Mouse (Mus musculus): ENCODE measurements around the gene Slit3.

Slit3 gene

DNA sequence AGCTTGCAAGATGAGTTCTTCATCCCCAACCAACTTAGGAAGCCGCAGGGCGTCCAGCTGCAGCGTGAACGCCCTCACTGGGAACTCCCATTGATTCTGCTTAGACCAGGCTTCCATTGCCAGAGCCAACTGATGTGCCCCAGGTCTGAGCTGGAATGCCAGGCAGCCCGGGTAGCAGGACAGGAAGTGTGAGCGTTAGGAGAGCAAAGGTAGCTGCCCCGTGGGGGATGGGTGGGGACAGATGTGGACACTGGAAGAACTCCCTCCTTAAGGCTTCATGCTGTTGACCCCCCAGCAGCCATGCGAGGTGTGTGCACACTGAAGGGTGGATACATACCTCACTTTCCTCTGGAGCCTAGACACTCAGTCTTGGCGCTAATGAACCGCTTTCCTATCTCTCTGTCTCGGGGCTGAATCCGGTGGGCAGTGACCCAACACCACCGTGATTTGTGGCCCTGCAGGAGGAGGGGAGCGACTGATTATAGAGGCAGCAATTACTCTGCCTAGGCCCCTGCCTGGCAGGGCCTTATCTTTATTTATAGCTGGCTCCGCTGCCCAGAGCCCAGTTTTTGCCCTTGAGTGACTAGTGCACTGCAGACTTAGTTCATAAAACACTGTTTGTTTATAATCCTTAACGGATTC, 157.2 kb downstream of the Slit3 start:
- DNase-seq = no peak

DNA sequence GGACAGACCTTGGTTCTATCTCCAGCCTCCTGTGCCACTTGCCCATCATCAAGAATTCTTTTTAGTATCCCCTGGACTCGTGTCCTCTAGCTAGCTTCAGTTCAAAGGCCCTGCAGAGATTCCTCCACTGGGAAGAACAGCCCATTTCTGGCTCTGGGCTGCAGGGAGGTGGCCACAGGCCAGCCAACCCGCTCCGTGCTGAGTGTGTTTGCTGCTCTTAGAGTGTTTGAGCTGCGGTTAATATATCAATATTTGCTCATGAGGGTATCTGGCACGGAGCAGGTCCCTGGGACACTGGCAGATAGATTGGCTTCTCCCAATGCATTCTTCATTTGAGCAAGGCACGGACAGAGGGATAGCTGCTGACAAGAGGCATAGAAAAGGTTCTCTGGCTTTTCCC, 159.8 kb downstream of the Slit3 start:
- no peak for DNase-seq

DNA sequence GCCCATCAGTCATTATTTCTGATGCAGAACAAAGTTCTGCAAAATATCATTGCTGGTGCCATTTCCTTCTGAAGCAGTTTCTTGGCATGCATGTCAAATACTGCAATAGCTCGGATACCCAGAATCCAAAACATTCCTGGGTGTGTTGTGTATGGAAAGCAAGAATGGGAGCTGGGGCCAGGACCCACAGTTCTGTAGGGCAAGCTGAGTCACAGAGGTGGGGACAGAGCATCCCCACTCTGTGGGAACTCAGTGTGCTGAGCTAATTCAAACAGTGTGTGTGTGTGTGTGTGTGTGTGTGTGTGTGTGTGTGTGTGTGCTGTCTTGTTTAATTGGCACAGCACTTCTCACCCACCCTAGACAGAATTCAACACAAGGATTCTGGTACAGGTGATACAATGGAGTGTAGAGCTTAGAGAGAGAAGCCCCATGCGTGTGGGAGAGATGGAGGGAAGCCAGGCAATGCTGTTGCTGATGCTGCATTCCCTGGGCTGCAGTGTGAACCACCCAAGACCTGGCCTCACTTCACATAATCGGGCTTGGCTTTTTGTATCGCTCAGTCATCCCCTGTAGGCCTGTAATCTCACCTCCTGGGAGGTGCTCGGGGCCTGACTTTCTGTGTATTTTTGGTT, 161.1 kb downstream of the Slit3 start:
- DNase-seq = no peak

DNA sequence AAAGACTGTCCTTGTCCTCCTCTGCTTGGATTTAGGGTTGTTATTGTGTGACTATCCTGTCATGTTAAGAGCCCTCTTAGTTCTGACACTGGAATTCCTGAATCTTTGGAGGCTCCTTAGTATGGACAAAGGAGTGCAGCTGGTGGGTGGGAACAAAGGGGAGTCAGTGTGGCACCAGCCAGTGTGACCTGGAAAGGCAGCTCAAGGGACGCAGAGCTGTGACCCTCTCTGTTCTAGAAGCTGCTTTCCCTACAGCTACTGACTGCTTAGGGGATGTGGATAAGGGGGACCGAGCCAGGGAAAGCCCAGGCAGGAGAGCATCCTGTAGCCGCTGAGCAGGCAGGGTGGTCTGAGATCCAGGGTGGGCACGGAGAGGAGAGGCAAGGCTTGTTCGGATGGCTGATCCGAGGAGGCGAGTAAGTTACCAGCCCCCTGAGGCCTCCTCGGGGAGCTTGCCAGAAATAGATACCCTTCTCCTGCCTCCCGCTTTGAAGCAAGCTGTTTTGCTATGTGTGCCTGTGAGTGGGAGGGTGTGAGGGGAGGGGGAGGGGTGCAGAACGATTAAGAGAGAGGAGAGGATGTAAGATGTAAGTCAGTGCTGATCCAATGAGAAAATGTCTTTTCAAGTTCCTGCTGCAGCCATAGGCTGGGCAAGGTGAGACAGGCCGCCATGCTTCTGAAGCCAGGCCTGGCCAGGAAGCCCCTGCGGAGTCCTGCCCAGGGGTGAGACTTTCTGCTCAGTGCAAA, 162.0 kb downstream of the Slit3 start:
- DNase-seq = no peak

DNA sequence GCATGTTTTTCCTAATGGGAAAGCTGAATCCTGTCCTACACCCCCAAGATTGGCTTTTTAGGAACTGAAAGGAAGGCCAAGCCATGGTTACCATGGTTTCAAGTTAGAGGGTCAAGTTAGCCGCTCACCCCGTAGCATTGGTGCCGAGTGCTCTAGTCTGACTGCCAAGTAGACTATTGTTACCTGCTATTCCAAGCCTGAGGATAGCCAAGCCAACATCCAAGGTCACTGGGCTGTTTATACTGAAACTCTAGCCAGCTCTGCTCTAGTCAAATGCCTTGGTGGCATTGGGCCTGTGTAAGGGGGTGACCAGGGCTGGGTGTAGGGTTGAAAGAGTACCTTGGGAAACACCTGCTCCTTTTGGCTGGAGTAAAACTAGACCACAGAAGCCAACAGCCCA, 162.7 kb downstream of the Slit3 start:
- no peak for DNase-seq

DNA sequence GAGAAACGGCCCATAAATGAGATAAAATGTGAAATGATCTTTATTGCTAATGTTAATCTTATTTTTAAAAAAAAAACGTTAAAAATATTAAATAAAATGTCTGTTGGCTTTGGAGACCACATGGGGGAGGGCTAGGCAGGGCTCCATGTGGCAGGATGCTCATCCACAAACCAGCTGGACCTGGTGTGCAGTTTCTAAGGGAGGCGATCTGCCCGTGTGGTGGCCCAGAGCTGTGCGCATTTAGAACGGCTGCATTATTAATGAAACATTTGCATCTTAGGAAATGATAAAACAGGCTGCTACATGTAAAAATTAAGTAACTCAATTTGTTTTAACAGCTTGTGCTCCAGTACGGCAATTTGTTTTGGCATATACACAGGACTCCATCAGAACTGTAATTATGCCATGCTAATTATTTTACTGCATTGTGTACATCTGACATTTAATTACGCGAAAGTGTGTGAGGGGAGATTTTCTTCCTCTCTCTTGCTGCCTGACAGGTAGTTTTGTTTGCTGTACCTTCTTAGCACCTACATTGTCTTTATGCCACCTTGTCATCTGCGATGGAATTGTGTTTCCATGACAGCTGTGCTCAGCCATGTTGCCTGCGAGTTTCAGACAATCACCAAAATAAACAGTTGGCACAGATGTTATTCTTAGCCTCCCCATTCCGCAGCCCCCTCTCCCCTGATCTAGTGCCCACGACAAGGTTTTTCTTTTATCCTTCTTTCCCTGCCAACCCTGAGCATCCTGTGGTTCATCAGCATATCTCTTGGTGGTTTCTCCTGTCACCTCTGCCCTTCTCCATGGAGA, 165.8 kb downstream of the Slit3 start:
- DNase-seq = no peak

DNA sequence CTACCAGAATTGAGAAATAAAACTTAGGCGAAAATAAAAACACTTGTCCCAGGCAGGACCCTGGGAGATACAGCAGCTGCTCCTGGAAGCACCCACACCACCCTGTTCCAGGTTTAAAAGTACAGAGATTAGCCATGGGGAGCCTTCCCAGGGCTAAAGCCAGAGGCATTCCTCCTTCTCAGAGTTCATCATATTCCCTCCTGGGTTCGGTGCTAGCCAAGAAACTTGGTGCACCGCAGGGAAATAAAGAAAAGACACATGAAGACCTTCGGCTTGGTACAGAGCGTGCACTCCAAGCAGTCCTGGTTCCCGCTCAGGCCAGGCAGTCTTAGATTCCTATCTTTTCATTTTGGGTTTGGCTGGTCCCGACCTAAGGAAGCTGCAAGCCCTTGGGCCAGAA, 167.0 kb downstream of the Slit3 start:
- DNase-seq = no peak

DNA sequence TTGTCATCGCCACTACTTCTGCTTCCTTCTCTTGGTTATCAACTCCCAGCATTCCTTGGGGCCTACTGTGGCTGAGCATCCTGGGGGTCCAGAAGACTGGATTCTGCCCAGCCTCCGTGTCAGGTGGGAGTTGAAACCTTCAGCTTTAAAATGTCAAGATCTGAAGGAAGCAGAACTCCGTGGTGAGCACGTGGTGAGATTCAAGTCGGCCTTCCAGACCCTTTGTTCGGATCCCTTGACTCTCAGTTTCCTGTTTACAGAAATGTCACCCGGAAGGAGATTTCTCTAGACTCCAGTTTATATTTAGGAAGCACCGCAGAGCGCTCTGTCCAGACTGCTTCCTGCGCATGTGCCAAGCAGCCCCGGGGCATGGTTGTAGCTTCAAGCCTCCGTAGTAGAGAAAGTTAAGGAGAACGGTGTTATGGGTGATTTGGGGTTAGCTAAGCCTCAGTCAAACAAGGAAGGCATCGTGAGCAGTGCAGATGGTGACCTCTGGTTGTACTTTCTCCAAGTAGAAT, 167.8 kb downstream of the Slit3 start:
- no peak for DNase-seq

DNA sequence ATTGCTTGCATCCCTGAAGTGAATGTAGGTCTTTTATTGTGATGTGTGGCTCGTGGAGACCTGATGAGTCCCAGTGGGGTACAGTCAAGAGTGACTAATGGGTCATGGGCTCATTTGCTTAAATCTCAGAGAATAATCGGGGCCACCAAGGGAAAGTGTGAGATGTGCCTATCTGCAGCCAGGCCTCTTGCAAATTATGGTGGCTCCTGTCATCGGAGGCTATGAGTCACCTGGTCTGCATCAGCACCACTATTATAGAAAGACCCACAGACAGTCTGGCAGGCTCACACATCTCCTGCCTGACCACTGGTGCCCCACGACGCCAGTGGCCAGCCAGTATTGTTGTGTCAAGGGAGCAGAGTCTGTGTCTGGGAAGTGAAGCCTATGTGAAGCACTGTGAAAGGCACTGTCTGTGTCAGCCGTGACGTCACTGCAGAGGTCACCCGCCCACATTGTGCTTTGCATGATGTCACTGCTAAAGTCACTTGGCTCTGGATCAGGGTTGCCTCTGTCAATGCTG, 171.3 kb downstream of the Slit3 start:
- DNase-seq = no peak

DNA sequence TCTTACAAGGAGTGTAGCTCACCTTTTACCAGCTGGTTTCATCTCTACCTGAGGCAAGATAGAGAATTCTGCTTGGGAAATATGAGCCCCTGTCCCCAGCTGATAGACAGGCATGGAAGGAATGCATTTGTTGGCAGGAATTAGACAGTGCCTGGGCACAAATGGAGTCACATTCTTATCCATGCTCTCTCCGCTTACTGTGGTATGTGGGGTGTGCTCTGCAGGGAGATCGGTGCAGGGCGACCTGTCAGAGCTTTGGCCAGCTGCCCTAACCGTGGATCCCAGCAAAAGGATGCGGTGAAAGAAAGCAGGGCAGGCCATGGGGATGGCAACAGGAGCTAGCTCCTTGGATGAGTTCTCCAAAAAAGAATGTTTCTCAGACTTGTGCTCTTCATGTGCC, 172.2 kb downstream of the Slit3 start:
- DNase-seq = no peak

DNA sequence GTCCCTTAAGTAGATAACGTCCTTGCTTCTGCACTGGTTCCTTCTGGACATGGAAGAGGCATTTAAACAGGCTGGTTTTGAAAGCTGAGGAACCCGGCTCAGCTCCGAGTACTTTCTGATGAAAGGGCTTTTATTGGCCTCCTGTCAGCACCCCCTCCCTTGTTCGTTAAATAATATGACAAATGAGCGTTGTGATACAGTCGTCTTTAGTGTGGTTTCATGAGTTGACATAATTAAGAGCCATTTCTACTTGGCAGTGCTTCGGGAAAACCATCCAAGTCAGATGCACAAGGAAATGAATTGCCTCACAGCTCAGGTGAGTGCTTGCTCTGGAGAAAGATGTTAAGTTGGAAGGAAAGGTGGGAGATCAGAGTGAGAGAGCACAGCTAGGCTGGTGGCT, 173.6 kb downstream of the Slit3 start:
- DNase-seq = no peak

DNA sequence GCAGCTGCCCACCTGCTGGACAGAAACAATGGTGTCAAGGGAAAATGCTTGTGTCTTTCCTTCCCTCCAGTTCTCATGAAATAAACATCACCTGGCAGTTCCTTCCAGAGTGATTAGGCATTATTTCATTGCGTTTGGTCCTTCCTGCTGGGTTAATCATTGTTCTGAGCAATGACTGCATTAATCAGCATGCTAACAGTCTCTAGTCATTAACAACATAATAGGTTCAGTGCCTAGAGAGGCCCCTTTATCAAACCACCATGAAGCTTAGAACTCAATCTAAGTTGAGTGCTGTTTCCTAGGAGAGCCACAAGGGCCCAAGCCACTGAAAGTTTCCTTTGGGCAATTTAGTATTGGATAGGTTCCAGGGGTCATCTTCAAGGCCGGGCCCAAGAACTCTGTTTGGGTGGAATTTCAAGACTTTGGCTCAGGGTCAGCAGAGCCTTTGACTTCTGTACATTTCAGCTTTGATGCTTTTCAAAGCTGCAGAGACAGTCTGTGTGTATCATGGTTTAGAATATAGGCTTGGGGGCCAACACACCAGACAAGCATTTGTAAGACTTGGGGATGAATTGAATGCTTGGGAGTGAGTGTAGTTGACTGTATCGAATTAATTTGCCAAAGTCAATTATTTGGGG, 174.3 kb downstream of the Slit3 start:
- no peak for DNase-seq

DNA sequence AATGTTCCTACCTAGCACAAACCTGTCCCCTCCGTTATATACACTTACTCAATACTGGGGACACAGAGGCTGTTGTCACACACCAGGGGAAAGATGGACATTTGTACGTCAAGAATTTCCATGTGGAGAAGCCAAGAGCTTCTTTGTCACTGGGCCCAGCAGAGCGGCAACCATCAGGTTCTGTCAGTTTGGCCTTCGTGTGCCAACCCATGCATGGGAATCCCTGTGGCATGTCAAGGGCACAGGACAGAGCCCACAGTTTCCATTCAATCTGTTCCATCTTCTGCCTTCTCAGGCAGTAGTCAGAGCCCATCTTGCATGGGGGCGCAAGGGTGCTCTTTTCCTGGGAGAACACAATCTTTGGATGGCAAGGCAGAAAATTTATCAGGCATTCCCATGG, 175.8 kb downstream of the Slit3 start:
- DNase-seq = no peak

DNA sequence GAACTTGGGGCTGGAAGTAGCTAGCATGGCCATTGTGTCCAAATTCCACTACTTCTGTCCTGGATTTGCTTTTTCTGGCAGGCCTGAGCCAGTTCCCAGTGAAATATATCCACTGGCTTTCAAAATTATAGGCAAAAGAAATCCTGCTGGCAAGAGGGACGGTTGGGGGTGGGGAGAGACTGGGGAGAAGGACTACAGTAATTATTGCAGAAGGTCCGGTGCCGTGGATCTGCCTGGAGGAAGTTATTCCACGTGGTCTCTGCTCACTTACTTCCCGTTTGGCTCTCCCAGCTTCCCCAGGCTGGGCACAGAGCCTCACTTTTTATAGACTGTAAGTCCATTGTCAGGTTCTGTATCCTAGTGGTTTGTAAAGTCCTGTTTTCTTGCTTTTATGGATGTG, 176.3 kb downstream of the Slit3 start:
- no peak for DNase-seq

DNA sequence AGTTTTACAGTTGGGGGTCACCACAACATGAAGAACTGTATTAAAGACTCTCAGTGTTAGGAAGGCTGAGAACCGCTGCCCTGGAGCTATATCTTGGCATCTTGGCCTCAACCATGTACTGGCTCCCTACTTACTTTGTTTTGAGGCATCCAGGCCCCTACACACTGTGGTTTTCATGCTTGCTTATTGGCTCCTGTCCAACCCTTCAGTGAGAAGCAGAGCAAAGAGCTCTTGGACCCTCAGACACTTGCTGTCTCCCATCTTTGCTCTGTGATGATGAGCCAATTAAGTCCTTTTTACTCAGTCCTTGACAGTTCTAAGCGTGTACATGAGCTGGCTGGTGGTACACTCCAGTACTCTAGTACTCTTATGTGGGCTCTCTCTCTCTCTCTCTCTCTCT, 177.5 kb downstream of the Slit3 start:
- no peak for DNase-seq

DNA sequence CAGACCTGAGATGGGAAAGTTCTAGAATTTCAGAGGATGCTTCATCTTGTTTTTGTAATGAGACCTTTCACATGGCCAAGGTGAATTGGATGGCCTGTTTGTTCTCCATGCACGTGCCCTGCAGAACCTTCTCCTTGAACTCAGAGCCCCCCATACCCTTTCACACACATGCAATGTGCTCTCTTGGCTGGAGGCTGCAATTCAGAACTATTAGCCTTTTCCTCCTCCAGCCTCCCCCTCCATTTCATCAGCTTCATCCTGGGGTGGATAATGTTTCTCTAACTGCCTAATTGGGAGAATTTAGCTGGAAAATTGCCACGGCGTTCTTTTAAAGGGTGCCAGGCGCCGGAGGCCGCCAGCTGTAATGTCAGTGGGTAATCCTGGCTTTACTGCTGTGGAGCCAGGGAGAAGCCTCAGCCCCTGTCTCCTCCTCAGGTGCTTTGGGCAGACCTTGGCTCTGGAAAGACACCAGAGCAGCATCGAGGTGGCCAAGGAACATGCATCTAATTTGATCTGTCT, 178.9 kb downstream of the Slit3 start:
- DNase-seq = no peak

DNA sequence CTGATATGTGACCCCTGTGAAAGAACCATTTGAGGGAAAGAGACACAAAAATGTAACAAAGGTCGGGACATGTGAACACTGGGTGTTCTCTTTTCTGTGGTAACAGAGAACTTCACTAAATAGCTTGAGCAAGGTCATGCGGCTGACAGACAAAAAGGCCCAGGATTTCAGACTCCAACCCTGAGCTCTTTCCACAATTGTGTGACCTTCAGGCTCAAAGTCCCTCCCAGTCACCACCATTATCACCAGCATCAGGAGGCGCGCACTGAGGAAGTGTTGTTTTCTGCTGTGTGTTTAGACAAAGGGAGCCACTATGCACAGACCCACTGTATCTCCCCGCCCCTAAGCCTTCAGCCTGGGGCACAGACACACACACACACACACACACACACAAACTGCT, 181.2 kb downstream of the Slit3 start:
- no peak for DNase-seq

DNA sequence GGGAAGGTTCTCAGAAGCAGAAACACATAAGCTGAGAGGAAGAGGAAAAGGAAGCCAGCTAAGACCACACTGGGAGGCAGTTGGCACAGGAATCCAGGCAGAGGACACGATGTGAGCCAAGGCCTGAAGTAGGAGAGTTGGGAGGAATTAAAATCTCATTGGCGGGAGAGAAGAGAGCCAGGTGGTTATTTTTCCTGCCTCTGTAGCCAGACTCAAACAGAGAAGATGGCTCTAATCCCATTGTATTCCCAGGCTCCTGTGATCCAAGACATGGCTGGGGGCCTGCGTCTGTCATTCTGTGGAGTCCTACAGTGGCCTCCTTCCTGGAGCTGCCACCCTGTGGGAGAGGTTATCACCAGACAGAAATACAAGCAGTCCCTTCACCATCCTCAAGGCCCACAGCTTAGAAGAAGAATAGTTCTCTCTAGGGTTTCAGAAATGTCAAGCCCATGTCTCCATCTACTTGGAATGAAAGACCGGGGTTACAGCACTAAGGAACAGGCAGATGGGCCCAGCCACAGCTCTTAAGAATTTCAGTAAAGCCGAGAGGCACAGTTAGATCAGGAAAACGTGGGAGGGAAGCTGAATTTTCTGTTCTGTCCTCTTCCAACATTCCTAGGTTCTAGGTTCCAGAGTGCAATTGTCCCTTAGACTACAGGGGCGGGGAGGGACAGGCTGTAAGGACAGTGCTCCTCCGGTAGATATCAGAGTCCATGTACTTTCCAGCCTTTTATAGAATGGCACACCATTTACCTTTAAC, 183.4 kb downstream of the Slit3 start:
- peak; percentile 79 for DNase-seq

DNA sequence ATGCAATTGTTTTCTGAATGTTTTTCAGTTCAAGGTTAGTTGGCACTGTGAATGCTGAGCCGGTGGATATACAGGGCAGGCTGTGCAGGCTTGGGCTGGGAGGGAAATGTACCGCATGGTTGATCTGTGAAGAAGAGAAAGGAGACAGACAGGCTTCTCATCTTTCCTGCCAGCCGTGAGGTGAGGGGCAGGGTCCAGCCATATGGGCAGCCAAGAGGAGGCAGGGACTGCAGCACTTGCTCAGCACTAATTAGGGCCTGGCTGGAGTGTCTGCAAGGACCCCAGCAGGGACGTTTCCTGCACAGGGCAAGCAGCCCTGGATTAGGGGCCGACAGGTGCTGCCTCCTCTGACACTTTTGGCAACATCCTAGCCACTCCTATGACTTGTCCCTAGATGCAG, 184.1 kb downstream of the Slit3 start:
- peak; percentile 79 for DNase-seq

DNA sequence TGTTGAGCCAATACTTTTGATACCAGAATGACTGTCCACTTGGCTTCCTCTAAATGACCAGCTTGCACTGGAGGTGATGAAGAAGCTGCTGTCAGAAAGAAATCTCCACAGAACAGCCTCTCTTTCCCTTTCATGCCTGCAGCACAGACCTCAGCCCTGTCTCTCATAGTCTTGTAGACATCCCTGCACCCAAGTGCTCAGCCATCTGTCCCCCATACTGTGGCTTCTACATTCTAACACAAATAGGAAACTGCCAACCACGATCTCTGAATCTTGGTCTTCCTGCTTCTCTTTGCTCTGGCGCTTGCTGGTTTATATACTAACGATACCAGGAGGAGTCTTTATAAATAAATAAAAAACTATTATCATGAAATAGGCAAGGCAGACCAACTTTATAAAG, 184.9 kb downstream of the Slit3 start:
- peak; percentile 59 for DNase-seq

DNA sequence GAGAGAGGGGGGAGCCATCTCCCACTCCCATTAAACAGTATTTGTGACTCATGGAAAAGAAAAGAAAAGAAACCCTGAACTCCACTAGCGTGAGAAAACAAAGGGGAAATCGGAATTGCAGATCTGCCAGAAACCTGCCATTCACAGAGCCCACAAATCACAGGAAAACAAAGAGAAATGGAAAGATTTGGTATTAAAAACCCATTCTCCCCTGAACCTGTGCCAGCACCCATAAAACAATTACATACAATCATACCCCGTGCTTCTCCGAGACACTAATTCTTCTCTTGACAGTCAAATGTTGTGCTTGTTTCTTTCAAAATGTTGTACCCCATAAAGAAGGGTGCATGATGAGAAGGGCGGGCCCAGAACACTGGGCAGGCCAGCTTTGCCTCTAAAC, 185.9 kb downstream of the Slit3 start:
- no peak for DNase-seq

DNA sequence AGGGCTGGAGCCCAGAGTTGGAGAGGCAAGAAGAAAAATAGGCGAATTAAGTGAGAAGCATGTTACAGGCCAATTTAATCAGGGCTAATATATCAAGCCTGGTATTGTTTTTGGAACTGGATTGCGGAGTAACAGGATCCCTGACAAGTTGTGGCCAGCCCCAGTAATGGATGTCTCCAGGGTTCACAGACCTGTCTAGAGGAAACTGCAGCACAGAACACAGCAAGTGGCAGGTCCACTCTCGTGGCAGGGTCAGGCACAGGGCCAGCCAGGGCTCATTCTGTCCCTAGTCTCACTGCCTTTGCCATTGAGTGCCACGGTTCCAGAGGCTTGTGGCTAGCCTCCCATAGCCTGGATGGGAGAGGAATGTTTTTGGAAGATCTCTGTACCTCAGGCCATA, 187.0 kb downstream of the Slit3 start:
- no peak for DNase-seq

Measured in cerebellum, adult 8-10 months (tissue).